In the genomic region with DNA sequence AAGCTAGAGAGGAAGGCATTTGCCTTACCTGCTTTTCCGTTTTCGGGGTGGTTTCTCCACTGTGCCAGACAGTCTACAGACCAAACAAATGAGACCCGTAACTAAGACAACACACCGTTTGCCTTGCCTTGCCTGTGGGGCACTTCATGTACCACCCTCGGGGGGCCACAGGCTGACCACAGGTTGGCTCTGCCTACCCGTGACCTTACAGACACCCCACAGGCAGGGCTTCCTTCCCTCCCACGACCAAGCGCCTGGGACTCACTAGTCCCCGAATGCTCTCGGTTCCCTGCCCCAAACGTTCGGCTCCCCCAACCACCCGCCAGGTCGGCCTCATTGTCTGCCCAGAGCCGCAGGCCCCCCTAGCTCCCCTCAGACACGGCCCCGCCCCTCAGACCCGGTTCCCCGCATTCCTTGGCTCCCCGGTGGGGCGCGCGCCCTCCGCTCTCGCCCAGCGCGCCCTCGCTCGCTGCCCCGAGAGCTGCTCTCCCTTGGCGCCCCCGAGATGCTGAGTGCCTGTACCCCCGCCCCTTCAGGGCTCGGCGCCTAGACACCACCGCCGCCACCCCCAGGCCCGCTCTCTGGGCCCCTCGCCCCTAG, we compare ENCODE assay signal across 7 mouse cellular contexts. TPM values are rescaled to one million over a fixed set of nuclear protein-coding genes. Genes with fewer than 3 reads are reported as not detected.
DNase-seq lines count a peak whose midpoint lies in the region; ATAC-seq and TF ChIP-seq lines count a peak whose summit lies in the region.

No protein-coding gene starts in this region.

- peak overlapping the region; percentile 74 for H3K4me2 ChIP-seq in forebrain, embryonic 13.5 days
- peak overlapping the region; percentile 69 for H3K4me2 ChIP-seq in limb, embryonic 12.5 days
- peak overlapping the region; percentile 81 for H3K4me2 ChIP-seq in midbrain, embryonic 13.5 days (replicated peaks)

- peak; percentile 90 for ATAC-seq in forebrain, embryonic 13.5 days
- ATAC-seq in limb, embryonic 12.5 days (ENCODE audit: insufficient number of reproducible peaks, insufficient read depth, low FRiP score, low TSS enrichment, low read depth): peak; percentile 88
- ATAC-seq in midbrain, embryonic 13.5 days: peak; percentile 93

- TF ChIP-seq CTCF in left cerebral cortex, adult 2 months (IDR thresholded peaks at IDR 0.05): no peak

- DNase-seq in left cerebral cortex, adult 2 months (ENCODE audit: extremely low spot score in 1 of 2, low spot score in 2 of 2): no peak
- DNase-seq in left cerebral cortex, postnatal 4 days: no peak
- peak; percentile 10 for DNase-seq in brain, embryonic 18.5 days (ENCODE audit: low read depth, low spot score)
- peak; percentile 42 for DNase-seq in urinary bladder, postnatal 25 days (ENCODE audit: low spot score)

- under 1% methylated on average over 30 of the region's 39 CpGs for WGBS in forebrain, embryonic 13.5 days
- under 1% methylated on average over 31 of the region's 39 CpGs for WGBS in limb, embryonic 12.5 days
- WGBS in midbrain, embryonic 13.5 days: under 1% methylated on average over 38 of the region's 39 CpGs

- intact Hi-C loops in left cerebral cortex, adult 2 months (cut with DNase I): loop anchor here (2.0 to 5.0 kb wide), 3 partner anchors 48 to 125 kb away; a partner anchor contains a TSS
- intact Hi-C loops in left cerebral cortex, postnatal 4 days (cut with DNase I): loop anchor here (10.0 kb wide), 2 partner anchors 95 to 155 kb away; no protein-coding TSS in a partner anchor

- peak overlapping the region; percentile 97 for H3K27ac ChIP-seq in left cerebral cortex, adult 2 months
- peak overlapping the region; percentile 99 for H3K27ac ChIP-seq in forebrain, embryonic 13.5 days
- peak overlapping the region; percentile 99 for H3K27ac ChIP-seq in limb, embryonic 12.5 days
- peak overlapping the region; percentile 99 for H3K27ac ChIP-seq in midbrain, embryonic 13.5 days

- no peaks in the 10 kb centered on the region for H3K9me3 ChIP-seq in forebrain, embryonic 13.5 days (replicated peaks)
- H3K9me3 ChIP-seq in limb, embryonic 12.5 days: no peaks in the 10 kb centered on the region
- no peaks in the 10 kb centered on the region for H3K9me3 ChIP-seq in midbrain, embryonic 13.5 days

- H3K27me3 ChIP-seq in forebrain, embryonic 13.5 days: no peaks in the 10 kb centered on the region
- H3K27me3 ChIP-seq in limb, embryonic 12.5 days: no peaks in the 10 kb centered on the region
- H3K27me3 ChIP-seq in midbrain, embryonic 13.5 days: no peaks in the 10 kb centered on the region

- peak overlapping the region; percentile 79 for H3K4me3 ChIP-seq in left cerebral cortex, adult 2 months
- peak overlapping the region; percentile 89 for H3K4me3 ChIP-seq in forebrain, embryonic 13.5 days
- peak overlapping the region; percentile 86 for H3K4me3 ChIP-seq in limb, embryonic 12.5 days (replicated peaks)
- peak overlapping the region; percentile 92 for H3K4me3 ChIP-seq in midbrain, embryonic 13.5 days (replicated peaks)

- H3K4me1 ChIP-seq in forebrain, embryonic 13.5 days: peaks cover 16% of the 10 kb centered on the region
- H3K4me1 ChIP-seq in limb, embryonic 12.5 days (replicated peaks): peaks cover 11% of the 10 kb centered on the region
- peaks cover 28% of the 10 kb centered on the region for H3K4me1 ChIP-seq in midbrain, embryonic 13.5 days (replicated peaks)

- peak overlapping the region; percentile 94 for H3K9ac ChIP-seq in forebrain, embryonic 13.5 days
- H3K9ac ChIP-seq in limb, embryonic 12.5 days (replicated peaks): peak overlapping the region; percentile 94
- H3K9ac ChIP-seq in midbrain, embryonic 13.5 days (replicated peaks): peak overlapping the region; percentile 98

- H3K36me3 ChIP-seq in forebrain, embryonic 13.5 days (ENCODE audit: poor library complexity, severe bottlenecking): peaks cover 17% of the 10 kb centered on the region
- peaks cover 25% of the 10 kb centered on the region for H3K36me3 ChIP-seq in limb, embryonic 12.5 days
- H3K36me3 ChIP-seq in midbrain, embryonic 13.5 days: 0 out of 2 replicates have a peak, but pooled peaks cover 8% of the 10 kb centered on the region

RNA-seq across cellular contexts. Expression of a gene that starts 0.5 kb away (rescaled TPM):
- 10 to 100 TPM; 51.1 to 65.4 TPM for total RNA-seq in left cerebral cortex, adult 2 months (2021)
- 10 to 100 TPM; 72.3 to 82.9 TPM for total RNA-seq in left cerebral cortex, postnatal 4 days (2021)
- 17.0 and 18.5 TPM in 2 replicates for polyA plus RNA-seq in forebrain, embryonic 13.5 days (2015; fragmentation: Nextera tagmentation; extraction: Ambion mirVana)
- polyA plus RNA-seq in limb, embryonic 12.5 days (2016; fragmentation: Nextera tagmentation; extraction: Ambion mirVana): 16.9 and 19.9 TPM in 2 replicates
- polyA plus RNA-seq in midbrain, embryonic 13.5 days (2015; fragmentation: Nextera tagmentation; extraction: Ambion mirVana): 19.8 and 20.4 TPM in 2 replicates

RNA-seq across cellular contexts. Expression of a gene that starts 36.2 kb away (rescaled TPM):
- 10 to 100 TPM; 63.2 to 67.5 TPM for total RNA-seq in left cerebral cortex, adult 2 months (2021)
- total RNA-seq in left cerebral cortex, postnatal 4 days (2021): 10 to 100 TPM; 64.8 to 74.3 TPM
- 76.4 and 79.7 TPM in 2 replicates for polyA plus RNA-seq in forebrain, embryonic 13.5 days (2015; fragmentation: Nextera tagmentation; extraction: Ambion mirVana)
- 64.4 and 65.7 TPM in 2 replicates for polyA plus RNA-seq in limb, embryonic 12.5 days (2016; fragmentation: Nextera tagmentation; extraction: Ambion mirVana)
- 76.8 and 77.7 TPM in 2 replicates for polyA plus RNA-seq in midbrain, embryonic 13.5 days (2015; fragmentation: Nextera tagmentation; extraction: Ambion mirVana)

Comparison
In these comparisons a context has a peak if more than half of its experiments do, and no peak if none do; other contexts are left out.
1. DNase-seq: peak in brain, embryonic 18.5 days (single experiment) and urinary bladder, postnatal 25 days (single experiment); none in left cerebral cortex, adult 2 months (0 of 2) and left cerebral cortex, postnatal 4 days (single experiment).
2. Peak in every context shown above with its lines, with median percentiles within 50 percentile points of each other: H3K27ac ChIP-seq, H3K4me3 ChIP-seq, ATAC-seq, H3K4me2 ChIP-seq and H3K9ac ChIP-seq.